Mouse (Mus musculus) thymus, postnatal 10 days (tissue): ENCODE data around the gene Nop14.
"Not testable (repeated sequence)": the region's sequence is repeated elsewhere in the genome, so short reads cannot be mapped to it uniquely, and the experiment has no call there.

Experiments
- DNase-seq, 2 experiments: peaks; one replicate each; pipeline ENCODE4 v3.0.0; 2021; ENCODE audit warnings: low spot score in 2 of 2

Gene Nop14

GRCm38 (mm10) chr5:34632996-34633395 lies 27.0 kb downstream of the Nop14 start:
- no peak for DNase-seq

GRCm38 (mm10) chr5:34609966-34610365 lies 50.0 kb downstream of the Nop14 start:
- DNase-seq, result no peak

GRCm38 (mm10) chr5:34608226-34608625 lies 51.7 kb downstream of the Nop14 start:
- DNase-seq, result no peak

- no peak for DNase-seq
Observed at GRCm38 (mm10) chr5:34607100-34607880, 52.7 kb downstream of the Nop14 start.

- DNase-seq, result no peak
Observed at GRCm38 (mm10) chr5:34604576-34604975, 55.4 kb downstream of the Nop14 start.

- DNase-seq, result no peak
Observed at GRCm38 (mm10) chr5:34593202-34593727, 66.7 kb downstream of the Nop14 start.

GRCm38 (mm10) chr5:34592666-34593065 lies 67.3 kb downstream of the Nop14 start:
- no peak for DNase-seq

GRCm38 (mm10) chr5:34592224-34592623 lies 67.7 kb downstream of the Nop14 start:
- DNase-seq, result not testable (repeated sequence)

- DNase-seq, result no peak
Observed at GRCm38 (mm10) chr5:34591388-34592004, 68.5 kb downstream of the Nop14 start.

- DNase-seq, result no peak
Observed at GRCm38 (mm10) chr5:34590702-34591101, 69.2 kb downstream of the Nop14 start.

- DNase-seq, result no peak
Observed at GRCm38 (mm10) chr5:34590059-34590458, 69.9 kb downstream of the Nop14 start.
